ENCODE assay signal across 28 mouse cellular contexts in the genomic region with DNA sequence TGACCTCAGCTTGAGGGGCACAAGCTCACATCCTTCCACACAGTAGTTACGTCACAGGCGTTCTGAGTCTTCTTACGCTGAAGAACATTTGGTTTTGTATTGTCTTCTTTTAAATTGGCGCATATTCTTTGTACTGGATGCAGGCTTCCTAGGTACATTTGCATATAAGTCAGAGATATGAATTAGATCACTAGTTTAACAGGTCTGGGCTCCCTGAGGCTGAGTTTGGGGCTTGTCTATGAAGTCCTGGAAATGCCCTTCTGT.
DNase-seq lines count a peak whose midpoint lies in the region; ATAC-seq and TF ChIP-seq lines count a peak whose summit lies in the region.
"Had no signal": no experiment of that assay in that cellular context is flagged by ENCODE, and none has a peak within 500 bp of the region (broad histone marks: within the 10 kb centered on the region; RNA-seq: fewer than 3 reads in every experiment).

No protein-coding gene starts in this region.

- no peaks in the 10 kb centered on the region for H3K9me3 ChIP-seq in heart, embryonic 15.5 days (replicated peaks)
- H3K9me3 ChIP-seq: embryonic facial prominence, embryonic 13.5 days; forebrain, embryonic 10.5 days; hindbrain, embryonic 12.5 days had no signal

- peak overlapping the region; percentile 17; the same call in 1 of the 2 replicates for H3K27ac ChIP-seq in heart, embryonic 15.5 days
- peak overlapping the region; percentile 53; the same call in 1 of the 2 replicates for H3K27ac ChIP-seq in thymus, adult 2 months (ENCODE audit: control insufficient read depth, insufficient read depth, low read length)
- H3K27ac ChIP-seq: embryonic facial prominence, embryonic 13.5 days; forebrain, embryonic 10.5 days; hindbrain, embryonic 12.5 days; liver, embryonic 14.5 days; macrophage had no signal

- H3K4me3 ChIP-seq in heart, embryonic 15.5 days: no peak overlapping the region
- no peak overlapping the region for H3K4me3 ChIP-seq in thymus, adult 2 months (ENCODE audit: control insufficient read depth, insufficient read depth, low read length)
- H3K4me3 ChIP-seq: embryonic facial prominence, embryonic 13.5 days; forebrain, embryonic 10.5 days; hindbrain, embryonic 12.5 days had no signal

- no peak for ATAC-seq in heart, embryonic 15.5 days (replicated peaks; ENCODE audit: insufficient number of reproducible peaks, insufficient read depth, low FRiP score, low read depth)
- peak; percentile 28 for ATAC-seq in activated CD4-positive, CD25-positive, alpha-beta regulatory T cell, adult 4 months
- ATAC-seq: forebrain, embryonic 16.5 days; intestine, postnatal 0 days had no signal

- no peak overlapping the region for H3K9ac ChIP-seq in heart, embryonic 15.5 days
- H3K9ac ChIP-seq: embryonic facial prominence, embryonic 13.5 days; hindbrain, embryonic 12.5 days; liver, embryonic 14.5 days had no signal

- H3K36me3 ChIP-seq in heart, embryonic 15.5 days: no peaks in the 10 kb centered on the region
- no peaks in the 10 kb centered on the region for H3K36me3 ChIP-seq in thymus, adult 2 months (ENCODE audit: control insufficient read depth, insufficient read depth, low read length)
- H3K36me3 ChIP-seq: embryonic facial prominence, embryonic 13.5 days; forebrain, embryonic 10.5 days; hindbrain, embryonic 12.5 days had no signal

- TF ChIP-seq CTCF in thymus, adult 2 months (IDR thresholded peaks at IDR 0.05; ENCODE audit: borderline replicate concordance, control insufficient read depth, extremely low read depth, insufficient read depth, low read length, poor library complexity): no peak

- peaks cover 5% of the 10 kb centered on the region; the same call in 1 of the 2 replicates for H3K4me1 ChIP-seq in heart, embryonic 15.5 days (replicated peaks)
- H3K4me1 ChIP-seq in thymus, adult 2 months (replicated peaks; ENCODE audit: control insufficient read depth, insufficient read depth, low read length): peaks cover 53% of the 10 kb centered on the region

- 84% methylated on average over 4 of the region's 4 CpGs for WGBS in heart, embryonic 15.5 days
- 96% methylated on average over 4 of the region's 4 CpGs for WGBS in thymus, adult 2 months

- no peak for TF ChIP-seq POLR2A in thymus, adult 2 months (IDR thresholded peaks at IDR 0.05; ENCODE audit: control insufficient read depth, extremely low read depth, insufficient read depth, low read length, poor library complexity)

- H3K27me3 ChIP-seq in heart, embryonic 15.5 days: no peaks in the 10 kb centered on the region
- H3K27me3 ChIP-seq in thymus, adult 2 months (ENCODE audit: control insufficient read depth, insufficient read depth, low read length): no peaks in the 10 kb centered on the region
- H3K27me3 ChIP-seq: embryonic facial prominence, embryonic 13.5 days; hindbrain, embryonic 12.5 days had no signal

- no peak overlapping the region for H3K4me2 ChIP-seq in heart, embryonic 15.5 days
- H3K4me2 ChIP-seq: embryonic facial prominence, embryonic 13.5 days; hindbrain, embryonic 12.5 days had no signal

- DNase-seq in heart, adult 8-10 months (ENCODE audit: low spot score): no peak
- DNase-seq in thymus, adult 2 months: no peak
- no peak for DNase-seq in thymus, postnatal 14 days
- DNase-seq in right cerebral cortex, postnatal 14 days: no peak
- DNase-seq in yolk sac, embryonic 10.5 days (ENCODE audit: low spot score): no peak
- DNase-seq: adrenal gland, adult 2 months; adrenal gland, postnatal 36 days; cerebellum, adult 18-20 months; cerebellum, postnatal 10 days; gastrocnemius, postnatal 10 days; heart, postnatal 14 days; kidney, adult 9 months; kidney, postnatal 10 days; layer of hippocampus, adult 9-11 months; liver; lung, adult 2 months; midbrain, embryonic 14.5 days; spleen, adult 18-20 months; thymus, postnatal 36 days had no signal
